Mouse (Mus musculus): ENCODE measurements at regions not wholly inside any gene's neighbourhood (a gene's known extent, or its start where the extent isn't known, plus 50 kb on each side); places are given as distances from the start of the nearest gene placed in this dataset.
A peak's percentile ranks its signal among the peaks of the same experiment; 100 is the strongest.

- DNase-seq = no peak
Measured at GRCm38 (mm10) chr8:26851871-26852800, 125.0 kb upstream of the Zfp703 start.

GRCm38 (mm10) chr8:26852921-26853320 is 124.2 kb upstream of the Zfp703 start:
- DNase-seq = no peak

- peak; percentile 21 for DNase-seq
Measured at GRCm38 (mm10) chr8:26854557-26855238, 122.4 kb upstream of the Zfp703 start.

GRCm38 (mm10) chr8:26855256-26855655 is 121.9 kb upstream of the Zfp703 start:
- DNase-seq = no peak

- DNase-seq = no peak
Measured at GRCm38 (mm10) chr8:26864571-26864970, 112.6 kb upstream of the Zfp703 start.

GRCm38 (mm10) chr8:26864971-26865370 is 112.2 kb upstream of the Zfp703 start:
- DNase-seq = no peak

GRCm38 (mm10) chr8:26868101-26868848 is 108.8 kb upstream of the Zfp703 start:
- no peak for DNase-seq

GRCm38 (mm10) chr8:26868849-26869110 is 108.3 kb upstream of the Zfp703 start:
- DNase-seq = no peak

- DNase-seq = no peak
Measured at GRCm38 (mm10) chr8:26871838-26872237, 105.3 kb upstream of the Zfp703 start.

GRCm38 (mm10) chr8:26872382-26872781 is 104.7 kb upstream of the Zfp703 start:
- no peak for DNase-seq

- DNase-seq = no peak
Measured at GRCm38 (mm10) chr8:26872815-26873214, 104.3 kb upstream of the Zfp703 start.

- no peak for DNase-seq
Measured at GRCm38 (mm10) chr8:26880177-26880576, 96.9 kb upstream of the Zfp703 start.

GRCm38 (mm10) chr8:26881268-26882120 is 95.6 kb upstream of the Zfp703 start:
- no peak for DNase-seq

- DNase-seq = no peak
Measured at GRCm38 (mm10) chr8:26882616-26883015, 94.5 kb upstream of the Zfp703 start.

GRCm38 (mm10) chr8:26883285-26883684 is 93.8 kb upstream of the Zfp703 start:
- DNase-seq = no peak

GRCm38 (mm10) chr8:26883770-26884169 is 93.4 kb upstream of the Zfp703 start:
- no peak for DNase-seq

- DNase-seq = no peak
Measured at GRCm38 (mm10) chr8:26884350-26884749, 92.8 kb upstream of the Zfp703 start.

GRCm38 (mm10) chr8:26885365-26885764 is 91.8 kb upstream of the Zfp703 start:
- no peak for DNase-seq

GRCm38 (mm10) chr8:26886783-26887486 is 90.2 kb upstream of the Zfp703 start:
- no peak for DNase-seq

GRCm38 (mm10) chr8:26887551-26887950 is 89.6 kb upstream of the Zfp703 start:
- DNase-seq = no peak

GRCm38 (mm10) chr8:26888050-26888449 is 89.1 kb upstream of the Zfp703 start:
- no peak for DNase-seq

- no peak for DNase-seq
Measured at GRCm38 (mm10) chr8:26891881-26892280, 85.2 kb upstream of the Zfp703 start.
